Mouse (Mus musculus): ENCODE results near the gene Wdr45b. TPM values are rescaled to one million over a fixed set of nuclear protein-coding genes. Genes with fewer than 3 reads are reported as not detected.
"Not testable (repeated sequence)": the region's sequence is repeated elsewhere in the genome, so short reads cannot be mapped to it uniquely, and the experiment has no call there.

Wdr45b gene
- total RNA-seq, 2 experiments from 2014 or later: 31.3 to 42.4 TPM

GRCm38 (mm10) chr11:121331641-121332040 is 22.6 kb downstream of the Wdr45b start:
- ATAC-seq (replicated peaks; ENCODE audit: poor library complexity, severe bottlenecking): no peak

DNA sequence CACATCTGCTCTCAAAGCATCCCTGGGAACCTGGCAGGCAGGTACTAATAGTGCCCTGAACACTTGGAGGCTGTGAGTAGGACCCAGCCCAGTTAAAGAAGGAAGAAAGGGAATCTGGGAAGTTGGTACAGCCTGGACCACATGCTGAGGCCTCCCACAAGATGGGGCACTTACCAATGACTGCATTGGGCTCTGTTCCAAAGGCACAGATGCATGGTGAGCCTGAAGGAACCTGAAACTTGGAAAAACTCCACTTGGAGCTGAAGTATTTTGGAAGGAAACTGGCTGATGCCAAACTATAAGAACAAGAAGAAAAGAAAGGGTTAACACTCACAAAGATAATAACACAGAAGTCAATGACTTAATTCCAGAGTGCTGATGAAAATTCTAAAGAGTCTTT is 25.6 kb downstream of the Wdr45b start:
- ATAC-seq (replicated peaks; ENCODE audit: poor library complexity, severe bottlenecking): no peak

- ATAC-seq (replicated peaks; ENCODE audit: poor library complexity, severe bottlenecking): no peak; the same call in 1 of the 2 replicates
Measured at GRCm38 (mm10) chr11:121328206-121328605, 26.0 kb downstream of the Wdr45b start.

GRCm38 (mm10) chr11:121326681-121327080 is 27.6 kb downstream of the Wdr45b start:
- ATAC-seq (replicated peaks; ENCODE audit: poor library complexity, severe bottlenecking): no peak

- no peak for ATAC-seq (replicated peaks; ENCODE audit: poor library complexity, severe bottlenecking)
Measured at GRCm38 (mm10) chr11:121326034-121326433, 28.2 kb downstream of the Wdr45b start.

- not testable (repeated sequence) for ATAC-seq (replicated peaks; ENCODE audit: poor library complexity, severe bottlenecking)
Measured at GRCm38 (mm10) chr11:121307712-121308111, 46.5 kb downstream of the Wdr45b start.

- ATAC-seq (replicated peaks; ENCODE audit: poor library complexity, severe bottlenecking): no peak
Measured at GRCm38 (mm10) chr11:121306608-121307007, 47.6 kb downstream of the Wdr45b start.

GRCm38 (mm10) chr11:121305371-121305770 is 48.9 kb downstream of the Wdr45b start:
- no peak for ATAC-seq (replicated peaks; ENCODE audit: poor library complexity, severe bottlenecking)

GRCm38 (mm10) chr11:121300265-121300664 is 54.0 kb downstream of the Wdr45b start:
- no peak for ATAC-seq (replicated peaks; ENCODE audit: poor library complexity, severe bottlenecking)

DNA sequence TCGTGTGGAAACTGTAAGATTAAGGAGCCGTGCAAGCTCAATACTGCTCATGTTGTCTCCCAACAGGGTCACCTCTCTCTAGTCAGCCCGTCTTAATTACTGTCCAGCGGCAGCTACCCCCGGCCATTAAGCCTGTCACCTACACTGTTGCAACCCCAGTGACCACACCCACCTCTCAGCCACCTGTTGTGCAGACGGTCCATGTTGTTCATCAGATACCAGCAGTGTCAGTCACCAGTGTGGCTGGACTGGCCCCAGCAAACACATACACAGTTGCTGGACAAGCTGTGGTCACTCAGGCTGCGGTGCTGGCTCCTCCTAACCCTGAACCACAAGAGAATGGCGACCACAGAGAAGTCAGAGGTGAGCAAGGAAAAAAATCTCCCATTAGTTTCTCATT is 55.8 kb downstream of the Wdr45b start:
- no peak for ATAC-seq (replicated peaks; ENCODE audit: poor library complexity, severe bottlenecking)

GRCm38 (mm10) chr11:121294771-121295170 is 59.5 kb downstream of the Wdr45b start:
- ATAC-seq (replicated peaks; ENCODE audit: poor library complexity, severe bottlenecking): no peak

DNA sequence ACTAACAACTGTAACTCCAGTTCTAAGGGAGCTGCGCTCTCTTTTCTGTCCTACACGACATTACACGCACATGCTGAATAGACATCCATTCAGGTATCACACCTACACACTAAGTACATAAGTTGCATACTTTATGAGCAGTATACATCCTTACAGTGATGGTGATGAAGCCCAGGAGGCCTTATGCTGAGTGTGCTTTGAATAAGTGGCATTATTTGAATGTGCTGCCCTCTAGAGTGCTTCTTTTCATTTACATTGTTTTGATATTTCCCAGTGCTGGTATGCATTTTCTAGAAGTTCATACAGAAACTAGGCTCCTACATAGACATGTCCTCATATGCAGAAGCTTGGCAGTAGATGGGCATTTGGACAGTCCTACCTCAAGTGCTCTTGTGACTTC is 64.4 kb downstream of the Wdr45b start:
- no peak for ATAC-seq (replicated peaks; ENCODE audit: poor library complexity, severe bottlenecking)

GRCm38 (mm10) chr11:121282911-121283310 is 71.3 kb downstream of the Wdr45b start:
- no peak for ATAC-seq (replicated peaks; ENCODE audit: poor library complexity, severe bottlenecking)

GRCm38 (mm10) chr11:121278011-121278410 is 76.2 kb downstream of the Wdr45b start:
- peak; percentile 82 for ATAC-seq (replicated peaks; ENCODE audit: poor library complexity, severe bottlenecking)

- ATAC-seq (replicated peaks; ENCODE audit: poor library complexity, severe bottlenecking): peak; percentile 60
Measured at GRCm38 (mm10) chr11:121277516-121277915, 76.7 kb downstream of the Wdr45b start.

Other genes starting within 250 kb of the Wdr45b start
- not detected in 2 replicates for gene Tex19.2, start 235.8 kb downstream of the Wdr45b start, total RNA-seq (2014; fragmentation: Nextera tagmentation)
- gene Tex19.2, start 235.8 kb downstream of the Wdr45b start, total RNA-seq (2017): not detected in 2 replicates
- not detected in 2 replicates for gene Tex19.1, start 208.3 kb downstream of the Wdr45b start, total RNA-seq (2014; fragmentation: Nextera tagmentation)
- gene Tex19.1, start 208.3 kb downstream of the Wdr45b start, total RNA-seq (2017): not detected in 2 replicates
- gene Uts2r, start 194.2 kb downstream of the Wdr45b start, total RNA-seq (2014; fragmentation: Nextera tagmentation): not detected in 2 replicates
- gene Uts2r, start 194.2 kb downstream of the Wdr45b start, total RNA-seq (2017): not detected in 2 replicates
- 5.6 and 11.5 TPM in 2 replicates for gene Hexdc, start 150.0 kb downstream of the Wdr45b start, total RNA-seq (2014; fragmentation: Nextera tagmentation)
- 2.4 and 4.8 TPM in 2 replicates for gene Hexdc, start 150.0 kb downstream of the Wdr45b start, total RNA-seq (2017)
- 13.1 and 15.1 TPM in 2 replicates for gene Ogfod3, start 149.7 kb downstream of the Wdr45b start, total RNA-seq (2014; fragmentation: Nextera tagmentation)
- 7.7 and 10.3 TPM in 2 replicates for gene Ogfod3, start 149.7 kb downstream of the Wdr45b start, total RNA-seq (2017)
- gene Cybc1, start 125.1 kb downstream of the Wdr45b start, total RNA-seq (2014; fragmentation: Nextera tagmentation): 51.9 and 70.5 TPM in 2 replicates
- gene Cybc1, start 125.1 kb downstream of the Wdr45b start, total RNA-seq (2017): 32.9 and 54.6 TPM in 2 replicates
- 10.4 and 22.0 TPM in 2 replicates for gene Narf, start 117.2 kb downstream of the Wdr45b start, total RNA-seq (2014; fragmentation: Nextera tagmentation)
- 14.7 and 21.0 TPM in 2 replicates for gene Narf, start 117.2 kb downstream of the Wdr45b start, total RNA-seq (2017)
- 35.7 and 40.4 TPM in 2 replicates for gene Foxk2, start 94.5 kb downstream of the Wdr45b start, total RNA-seq (2014; fragmentation: Nextera tagmentation)
- gene Foxk2, start 94.5 kb downstream of the Wdr45b start, total RNA-seq (2017): 25.3 and 26.1 TPM in 2 replicates
- gene Rab40b, start 33.8 kb upstream of the Wdr45b start, total RNA-seq (2014; fragmentation: Nextera tagmentation): 0.71 TPM in 1 of 2 replicates, not detected in the other
- not detected in 2 replicates for gene Rab40b, start 33.8 kb upstream of the Wdr45b start, total RNA-seq (2017)
- gene Fn3krp, start 67.0 kb upstream of the Wdr45b start, total RNA-seq (2014; fragmentation: Nextera tagmentation): 6.3 and 8.3 TPM in 2 replicates
- gene Fn3krp, start 67.0 kb upstream of the Wdr45b start, total RNA-seq (2017): 9.8 and 12.5 TPM in 2 replicates
- not detected in 2 replicates for gene Fn3k, start 80.5 kb upstream of the Wdr45b start, total RNA-seq (2014; fragmentation: Nextera tagmentation)
- gene Fn3k, start 80.5 kb upstream of the Wdr45b start, total RNA-seq (2017): not detected in 2 replicates
- gene Tbcd, start 97.5 kb upstream of the Wdr45b start, total RNA-seq (2014; fragmentation: Nextera tagmentation): 42.4 and 51.1 TPM in 2 replicates
- gene Tbcd, start 97.5 kb upstream of the Wdr45b start, total RNA-seq (2017): 48.7 and 49.5 TPM in 2 replicates
- 0.52 TPM in 1 of 2 replicates, not detected in the other for gene Zfp750, start 164.9 kb upstream of the Wdr45b start, total RNA-seq (2014; fragmentation: Nextera tagmentation)
- 0.04 and 0.21 TPM in 2 replicates for gene Zfp750, start 164.9 kb upstream of the Wdr45b start, total RNA-seq (2017)

All from granulocyte monocyte progenitor cell, adult 5-6 weeks (primary cell).